ENCODE assay signal across 10 mouse cellular contexts in the genomic region with DNA sequence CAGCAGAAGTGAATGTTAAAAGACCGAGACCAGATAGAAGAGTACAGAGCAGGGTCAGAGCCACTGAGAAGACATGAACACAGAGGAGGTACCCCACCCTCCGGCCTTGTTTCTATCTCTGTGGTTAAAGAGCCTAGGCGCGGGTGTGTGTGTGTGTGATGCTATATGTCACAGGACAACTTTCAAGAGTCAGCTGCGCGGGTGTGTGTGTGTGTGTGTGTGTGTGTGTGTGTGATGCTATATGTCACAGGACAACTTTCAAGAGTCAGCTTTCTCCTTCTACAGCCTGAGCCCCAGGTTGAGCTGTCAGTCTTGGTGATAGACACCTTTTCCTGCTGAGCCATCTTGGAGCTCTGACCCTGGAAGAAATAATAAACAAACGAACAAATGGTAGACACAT. TPM values are rescaled to one million over a fixed set of nuclear protein-coding genes. Genes with fewer than 3 reads are reported as not detected.
DNase-seq lines count a peak whose midpoint lies in the region; ATAC-seq lines count a peak whose summit lies in the region.
"Had no signal": no experiment of that assay in that cellular context is flagged by ENCODE, and none has a peak within 500 bp of the region (broad histone marks: within the 10 kb centered on the region; RNA-seq: fewer than 3 reads in every experiment).

No protein-coding gene starts in this region.

- DNase-seq in hindbrain, embryonic 10.5 days (ENCODE audit: low spot score), result no peak
- DNase-seq in hindbrain, embryonic 11.5 days (ENCODE audit: low spot score), result no peak
- DNase-seq in naive thymus-derived CD4-positive, alpha-beta T cell, adult 2 months (ENCODE audit: low read depth), result peak; percentile 72
- no peak for DNase-seq in embryo, embryonic 9.5 days (ENCODE audit: extremely low spot score)
- DNase-seq in adrenal gland, adult 8-10 months, result no peak
- DNase-seq in kidney, postnatal 4 days, result no peak
- DNase-seq: lung, adult 2 months; retina, postnatal 1 day had no signal

- peak overlapping the region; percentile 98 for H3K27ac ChIP-seq in hindbrain, embryonic 10.5 days
- no peak overlapping the region for H3K27ac ChIP-seq in hindbrain, embryonic 11.5 days (ENCODE audit: low read depth, low read length)
- H3K27ac ChIP-seq in embryonic facial prominence, embryonic 15.5 days (replicated peaks), result peak overlapping the region; percentile 100

- H3K36me3 ChIP-seq in hindbrain, embryonic 10.5 days, result no peaks in the 10 kb centered on the region
- no peaks in the 10 kb centered on the region for H3K36me3 ChIP-seq in hindbrain, embryonic 11.5 days (ENCODE audit: control insufficient read depth, insufficient read depth, low read length)
- H3K36me3 ChIP-seq in embryonic facial prominence, embryonic 15.5 days, result no peaks in the 10 kb centered on the region

- no peaks in the 10 kb centered on the region for H3K9me3 ChIP-seq in hindbrain, embryonic 10.5 days
- H3K9me3 ChIP-seq in hindbrain, embryonic 11.5 days (ENCODE audit: control insufficient read depth, low read length), result no peaks in the 10 kb centered on the region
- no peaks in the 10 kb centered on the region for H3K9me3 ChIP-seq in embryonic facial prominence, embryonic 15.5 days (replicated peaks)

- ATAC-seq in hindbrain, embryonic 11.5 days (ENCODE audit: low FRiP score), result no peak
- ATAC-seq in CD4-positive, CD25-positive, alpha-beta regulatory T cell, adult 4 months, result peak; percentile 17
- ATAC-seq in embryonic facial prominence, embryonic 15.5 days (ENCODE audit: insufficient number of reproducible peaks, low FRiP score, low TSS enrichment, low read depth), result no peak

- no peak overlapping the region for H3K4me3 ChIP-seq in hindbrain, embryonic 10.5 days
- no peak overlapping the region for H3K4me3 ChIP-seq in hindbrain, embryonic 11.5 days (ENCODE audit: low read depth, low read length)
- no peak overlapping the region for H3K4me3 ChIP-seq in embryonic facial prominence, embryonic 15.5 days (replicated peaks)

- no peak overlapping the region for H3K9ac ChIP-seq in hindbrain, embryonic 11.5 days (ENCODE audit: low read depth, low read length)
- H3K9ac ChIP-seq in embryonic facial prominence, embryonic 15.5 days, result no peak overlapping the region

- WGBS in hindbrain, embryonic 10.5 days, result 61% methylated on average over 7 of the region's 7 CpGs
- WGBS in hindbrain, embryonic 11.5 days, result 53% methylated on average over 7 of the region's 7 CpGs
- WGBS in embryonic facial prominence, embryonic 15.5 days, result 40% methylated on average over 7 of the region's 7 CpGs

- no peak overlapping the region for H3K4me2 ChIP-seq in hindbrain, embryonic 11.5 days (replicated peaks; ENCODE audit: low read depth, low read length)
- peak overlapping the region; percentile 99 for H3K4me2 ChIP-seq in embryonic facial prominence, embryonic 15.5 days (replicated peaks)

- H3K4me1 ChIP-seq in hindbrain, embryonic 10.5 days (replicated peaks), result peaks cover 66% of the 10 kb centered on the region
- peaks cover 25% of the 10 kb centered on the region for H3K4me1 ChIP-seq in hindbrain, embryonic 11.5 days (replicated peaks; ENCODE audit: control insufficient read depth, insufficient read depth, low read length)
- peaks cover 59% of the 10 kb centered on the region for H3K4me1 ChIP-seq in embryonic facial prominence, embryonic 15.5 days

- H3K27me3 ChIP-seq in hindbrain, embryonic 10.5 days (ENCODE audit: insufficient read depth, poor library complexity, severe bottlenecking), result peaks cover 3% of the 10 kb centered on the region
- H3K27me3 ChIP-seq in hindbrain, embryonic 11.5 days (ENCODE audit: control insufficient read depth, insufficient read depth, low read length), result no peaks in the 10 kb centered on the region
- H3K27me3 ChIP-seq in embryonic facial prominence, embryonic 15.5 days, result no peaks in the 10 kb centered on the region

RNA-seq across cellular contexts. Expression of a gene that starts 37.1 kb away (rescaled TPM):
- polyA plus RNA-seq in hindbrain, embryonic 10.5 days (2016; fragmentation: Nextera tagmentation; extraction: Ambion mirVana), result 1.8 and 2.2 TPM in 2 replicates
- polyA plus RNA-seq in hindbrain, embryonic 11.5 days (2014; fragmentation: Nextera tagmentation; extraction: Ambion mirVana), result 1.4 and 1.7 TPM in 2 replicates
- polyA plus RNA-seq in CD4-positive, CD25-positive, alpha-beta regulatory T cell, adult 4 months (2017; shearing (Covaris generic)), result 10 to 100 TPM in 1 of 2 experiments, 1 to 10 TPM in 1; 2.5 to 10.2 TPM
- polyA plus RNA-seq in embryonic facial prominence, embryonic 15.5 days (2015; fragmentation: Nextera tagmentation; extraction: Ambion mirVana), result 3.0 and 4.1 TPM in 2 replicates
- 10 to 100 TPM in 3 of 4 experiments, 1 to 10 TPM in 1; 7.7 to 65.3 (median 27.8) TPM for total RNA-seq in adrenal gland, adult 8-10 months (2022)
